8 mouse cellular contexts compared by ENCODE assay signal in genomic region chr2:48539465-48540055, GRCm38 (mm10).
DNase-seq lines count a peak whose midpoint lies in the region; ATAC-seq and TF ChIP-seq lines count a peak whose summit lies in the region.

No protein-coding gene starts in this region.

- ATAC-seq in heart, embryonic 12.5 days (ENCODE audit: insufficient number of reproducible peaks, low FRiP score): no peak
- ATAC-seq in midbrain, embryonic 14.5 days (ENCODE audit: low FRiP score, low TSS enrichment): no peak; the same call in 1 of the 2 replicates

- H3K27me3 ChIP-seq in heart, adult 2 months (ENCODE audit: control insufficient read depth, insufficient read depth, low read length): no peaks in the 10 kb centered on the region
- H3K27me3 ChIP-seq in heart, embryonic 12.5 days (replicated peaks): no peaks in the 10 kb centered on the region
- no peaks in the 10 kb centered on the region for H3K27me3 ChIP-seq in midbrain, embryonic 14.5 days (ENCODE audit: control insufficient read depth, insufficient read depth, low read length)

- no peak overlapping the region for H3K4me2 ChIP-seq in heart, embryonic 12.5 days
- H3K4me2 ChIP-seq in midbrain, embryonic 14.5 days (ENCODE audit: low read length): peak overlapping the region; percentile 47

- H3K9ac ChIP-seq in heart, adult 2 months (ENCODE audit: low read depth, low read length): no peak overlapping the region
- H3K9ac ChIP-seq in heart, embryonic 12.5 days: no peak overlapping the region
- H3K9ac ChIP-seq in midbrain, embryonic 14.5 days (replicated peaks; ENCODE audit: low read length): no peak overlapping the region

- H3K9me3 ChIP-seq in heart, embryonic 12.5 days (replicated peaks): no peaks in the 10 kb centered on the region
- no peaks in the 10 kb centered on the region for H3K9me3 ChIP-seq in midbrain, embryonic 14.5 days (ENCODE audit: control insufficient read depth, low read length)

- no peak overlapping the region; the same call in 1 of the 2 replicates for H3K4me3 ChIP-seq in heart, adult 2 months
- no peak overlapping the region for H3K4me3 ChIP-seq in heart, embryonic 12.5 days
- no peak overlapping the region for H3K4me3 ChIP-seq in midbrain, embryonic 14.5 days (replicated peaks; ENCODE audit: low read depth, low read length)

- peak overlapping the region; percentile 68 for H3K27ac ChIP-seq in heart, adult 2 months
- H3K27ac ChIP-seq in heart, embryonic 12.5 days (ENCODE audit: poor library complexity, severe bottlenecking): no peak overlapping the region
- no peak overlapping the region for H3K27ac ChIP-seq in midbrain, embryonic 14.5 days (replicated peaks; ENCODE audit: low read depth, low read length)

- peaks cover 9% of the 10 kb centered on the region for H3K4me1 ChIP-seq in heart, adult 2 months (ENCODE audit: control insufficient read depth, insufficient read depth, low read length)
- H3K4me1 ChIP-seq in heart, embryonic 12.5 days (replicated peaks): 0 out of 2 replicates have a peak, but pooled peaks cover 2% of the 10 kb centered on the region
- peaks cover 12% of the 10 kb centered on the region for H3K4me1 ChIP-seq in midbrain, embryonic 14.5 days (ENCODE audit: control insufficient read depth, insufficient read depth, low read length)

- no peaks in the 10 kb centered on the region for H3K79me2 ChIP-seq in heart, adult 2 months (replicated peaks; ENCODE audit: control insufficient read depth, insufficient read depth, low read length)

- intact Hi-C loops in heart, adult 2 months (cut with DNase I): loop anchor here (2.0 to 10.0 kb wide), 7 partner anchors 17 to 535 kb away; partner anchors contain the start of gene Acvr2a
- intact Hi-C loops in gastrocnemius, postnatal 14 days (cut with DNase I; ENCODE audit: low total_unique reads): no loop called here

- TF ChIP-seq POLR2A in heart, adult 2 months (IDR thresholded peaks at IDR 0.05; ENCODE audit: insufficient read depth, low read depth, low read length): no peak

- 0 out of 2 replicates have a peak, but pooled peaks have one; percentile 34 for TF ChIP-seq EP300 in heart, adult 2 months (IDR thresholded peaks at IDR 0.05; ENCODE audit: insufficient read depth, low read depth, low read length)

- DNase-seq in heart, adult 2 months: peak; percentile 50 to 65
- DNase-seq in gastrocnemius, postnatal 14 days: peak; percentile 53
- peak; percentile 53 to 71 for DNase-seq in kidney, adult 8-10 months
- DNase-seq in midbrain, embryonic 14.5 days: no peak
- no peak for DNase-seq in layer of hippocampus, adult 9-11 months
- DNase-seq in left cerebral cortex, adult 9 months (ENCODE audit: low spot score in 2 of 2): no peak
- no peak for DNase-seq in ovary, postnatal 14 days (ENCODE audit: low spot score)

- 35% methylated on average over 4 of the region's 4 CpGs for WGBS in heart, adult 2 months
- WGBS in heart, embryonic 12.5 days: 69% methylated on average over 4 of the region's 4 CpGs
- 72% methylated on average over 4 of the region's 4 CpGs for WGBS in midbrain, embryonic 14.5 days

- H3K36me3 ChIP-seq in heart, adult 2 months (ENCODE audit: control insufficient read depth, insufficient read depth, low read length): peaks cover 2% of the 10 kb centered on the region
- no peaks in the 10 kb centered on the region for H3K36me3 ChIP-seq in heart, embryonic 12.5 days
- H3K36me3 ChIP-seq in midbrain, embryonic 14.5 days (ENCODE audit: control insufficient read depth, insufficient read depth, low read length): no peaks in the 10 kb centered on the region

- no peak for TF ChIP-seq CTCF in heart, adult 2 months (IDR thresholded peaks at IDR 0.05)

Comparison
In these comparisons a context has a peak if more than half of its experiments do, and no peak if none do; other contexts are left out.
1. DNase-seq: peak in heart, adult 2 months (2 of 2), gastrocnemius, postnatal 14 days (single experiment) and kidney, adult 8-10 months (2 of 2); none in midbrain, embryonic 14.5 days (single experiment), layer of hippocampus, adult 9-11 months (single experiment), left cerebral cortex, adult 9 months (0 of 2) and ovary, postnatal 14 days (single experiment).